Mouse (Mus musculus) intestine, embryonic 14.5 days (tissue): ENCODE measurements at regions not wholly inside any gene's neighbourhood (a gene's known extent, or its start where the extent isn't known, plus 50 kb on each side); places are given as distances from the start of the nearest gene placed in this dataset.
A peak's percentile ranks its signal among the peaks of the same experiment; 100 is the strongest.

Experiments used
- ATAC-seq: fragments of 200-750 bp; cut with Nextera tagmentation; replicated peaks from 2 replicates; pipeline ENCODE4 v1.8.0; 2017; ENCODE audit warnings: low read depth, moderate number of reproducible peaks, moderate TSS enrichment, moderate library complexity; ENCODE audit not compliant: low FRiP score, low TSS enrichment
- DNase-seq: peaks from one replicate; pipeline ENCODE4 v3.0.0-alpha.2; 2018; ENCODE audit warnings: low spot score
- H3K27ac ChIP-seq: fragments of 300-500 bp; sonication (generic); 2 replicates; pipeline ENCODE4 v1.5.1; 2014; ENCODE audit warnings: low read depth, mild to moderate bottlenecking, control low read depth
- H3K27me3 ChIP-seq: fragments of 300-500 bp; sonication (generic); replicated peaks from 2 replicates; pipeline ENCODE4 v1.6.1; 2014; ENCODE audit warnings: low read length, control low read depth; ENCODE audit not compliant: control insufficient read depth, insufficient read depth
- H3K36me3 ChIP-seq: fragments of 300-500 bp; sonication (generic); 2 replicates; pipeline ENCODE4 v1.6.1; 2014; ENCODE audit warnings: low read length, control low read depth; ENCODE audit not compliant: control insufficient read depth, insufficient read depth
- H3K4me1 ChIP-seq: fragments of 300-500 bp; sonication (generic); replicated peaks from 2 replicates; pipeline ENCODE4 v1.6.1; 2014; ENCODE audit warnings: low read length, control low read depth, mixed read lengths; ENCODE audit not compliant: control insufficient read depth, insufficient read depth
- H3K4me2 ChIP-seq: fragments of 300-500 bp; sonication (generic); 2 replicates; pipeline ENCODE4 v1.6.1; 2014; ENCODE audit warnings: low read length
- H3K4me3 ChIP-seq: fragments of 300-500 bp; sonication (generic); 2 replicates; pipeline ENCODE4 v1.5.1; 2014; ENCODE audit warnings: low read depth, low read length, control low read depth, mixed read lengths
- H3K9ac ChIP-seq: fragments of 300-500 bp; sonication (generic); 2 replicates; pipeline ENCODE4 v1.6.1; 2014; ENCODE audit warnings: mild to moderate bottlenecking, low read length
- H3K9me3 ChIP-seq: fragments of 300-500 bp; sonication (generic); 2 replicates; pipeline ENCODE4 v1.6.1; 2016; ENCODE audit warnings: low read length, control low read depth; ENCODE audit not compliant: control insufficient read depth
- WGBS: fragments of 180-500 bp; shearing (Covaris S2); extraction: QIAGEN DNeasy Blood & Tissue Kit; methylation state at CpG from one replicate; pipeline ENCODE4 v1.1.7; 2014; 5-methylcytosine and 5-hydroxymethylcytosine counted together

DNA sequence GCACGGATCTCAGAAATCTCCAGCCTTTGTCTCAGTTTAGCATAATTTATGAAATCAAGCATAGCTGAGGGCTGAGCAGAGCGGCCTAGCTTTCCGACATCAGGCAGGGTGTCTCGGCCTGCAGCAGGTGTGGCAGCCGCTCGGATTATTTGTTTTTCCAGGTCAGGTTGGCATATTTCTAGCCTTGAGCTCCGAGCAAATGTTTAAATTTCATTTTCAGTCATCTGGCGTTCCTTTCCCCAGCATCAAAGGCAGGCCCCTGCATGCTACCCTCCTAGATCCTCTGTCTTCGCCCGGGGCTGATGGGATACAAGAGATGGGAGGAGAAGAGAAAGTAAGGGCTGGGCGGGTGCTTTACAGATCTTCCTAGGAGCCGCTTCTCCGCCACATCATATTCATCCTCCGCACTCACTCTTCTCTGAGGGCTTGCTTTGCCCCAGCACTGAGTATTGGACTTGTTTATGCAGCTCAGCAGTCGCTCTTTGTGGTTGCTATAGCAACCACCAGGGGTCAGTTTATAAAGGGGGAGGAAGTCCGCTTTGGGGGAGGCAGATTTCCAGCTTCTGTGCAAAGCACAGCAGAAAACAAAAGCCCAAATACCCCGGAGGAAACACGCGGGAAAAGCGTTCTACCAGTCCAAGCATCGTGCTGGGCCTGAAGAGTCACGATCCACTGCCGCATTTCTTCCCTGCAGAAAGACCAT lies 169.0 kb downstream of the Ly86 start:
- peak overlapping the region; percentile 90 for H3K27ac ChIP-seq
- H3K4me1 ChIP-seq, result peaks cover 30% of the 10 kb centered on the region
- H3K36me3 ChIP-seq, result no peaks in the 10 kb centered on the region
- DNase-seq, result peak; percentile 74
- H3K4me3 ChIP-seq, result 0 out of 2 replicates have a peak overlapping the region, but pooled peaks have one; percentile 6
- ATAC-seq, result peak; percentile 55
- H3K9me3 ChIP-seq, result no peaks in the 10 kb centered on the region
- H3K4me2 ChIP-seq, result peak overlapping the region; percentile 41
- H3K27me3 ChIP-seq, result no peaks in the 10 kb centered on the region
- WGBS, result 7% methylated on average over 23 of the region's 23 CpGs
- H3K9ac ChIP-seq, result peak overlapping the region; percentile 40

GRCm38 (mm10) chr13:37514641-37515305 lies 169.8 kb downstream of the Ly86 start:
- Histone ChIP-seq H3K27me3 (no peaks in the 10 kb centered on the region), H3K4me1 (peaks cover 23% of the 10 kb centered on the region), H3K9me3 (no peaks in the 10 kb centered on the region), H3K36me3 (no peaks in the 10 kb centered on the region), H3K9ac (no peak overlapping the region; the same call in 1 of the 2 replicates), H3K27ac (peak overlapping the region; percentile 90), H3K4me3 (no peak overlapping the region), H3K4me2 (peak overlapping the region; percentile 41)
- 72% methylated on average over 12 of the region's 12 CpGs for WGBS
- DNase-seq (no peak), ATAC-seq (no peak)

GRCm38 (mm10) chr13:37517055-37517807 lies 172.2 kb downstream of the Ly86 start:
- no peak overlapping the region for H3K4me3 ChIP-seq
- no peaks in the 10 kb centered on the region for H3K36me3 ChIP-seq
- H3K27me3 ChIP-seq, result no peaks in the 10 kb centered on the region
- no peak for DNase-seq
- no peak overlapping the region for H3K27ac ChIP-seq
- H3K4me1 ChIP-seq, result peaks cover 18% of the 10 kb centered on the region
- no peaks in the 10 kb centered on the region for H3K9me3 ChIP-seq
- no peak for ATAC-seq
- 55% methylated on average over 14 of the region's 14 CpGs for WGBS
- no peak overlapping the region for H3K4me2 ChIP-seq
- no peak overlapping the region for H3K9ac ChIP-seq

DNA sequence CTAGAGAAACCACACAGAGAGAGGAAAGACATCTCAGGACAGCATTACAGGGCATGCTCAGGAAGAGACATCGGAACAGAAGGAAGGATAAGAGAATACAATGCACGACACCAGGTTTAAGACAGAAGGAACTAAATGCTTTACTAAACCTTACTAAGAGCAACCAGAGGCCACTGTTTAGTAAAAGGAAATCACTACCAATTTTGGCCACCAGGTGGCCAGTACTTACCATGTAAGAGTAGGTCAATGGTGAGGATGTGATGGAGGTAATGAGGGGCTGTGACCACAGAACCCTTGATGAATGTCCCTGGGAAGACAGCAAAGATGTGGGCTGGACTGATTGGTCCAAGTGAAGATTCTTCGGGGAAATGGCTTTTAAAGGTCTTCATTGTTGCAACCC lies 174.9 kb downstream of the Ly86 start:
- no peak for DNase-seq
- no peak for ATAC-seq

GRCm38 (mm10) chr13:37525097-37525726 lies 180.2 kb downstream of the Ly86 start:
- ATAC-seq (no peak), DNase-seq (no peak)
- Histone ChIP-seq H3K4me1 (no peaks in the 10 kb centered on the region), H3K9ac (no peak overlapping the region), H3K4me2 (no peak overlapping the region), H3K27ac (no peak overlapping the region), H3K9me3 (no peaks in the 10 kb centered on the region), H3K27me3 (no peaks in the 10 kb centered on the region), H3K4me3 (no peak overlapping the region), H3K36me3 (no peaks in the 10 kb centered on the region)
- WGBS, result 78% methylated on average over 15 of the region's 15 CpGs

More for the DNA sequence above, 174.9 kb downstream of the Ly86 start:
- Histone ChIP-seq H3K27me3 (no peaks in the 10 kb centered on the region), H3K36me3 (no peaks in the 10 kb centered on the region), H3K27ac (no peak overlapping the region), H3K4me3 (no peak overlapping the region), H3K4me2 (no peak overlapping the region), H3K9ac (no peak overlapping the region), H3K9me3 (no peaks in the 10 kb centered on the region), H3K4me1 (peaks cover under 1% of the 10 kb centered on the region; the same call in 1 of the 2 replicates)
- WGBS, result 78% methylated on average over 3 of the region's 3 CpGs

DNA sequence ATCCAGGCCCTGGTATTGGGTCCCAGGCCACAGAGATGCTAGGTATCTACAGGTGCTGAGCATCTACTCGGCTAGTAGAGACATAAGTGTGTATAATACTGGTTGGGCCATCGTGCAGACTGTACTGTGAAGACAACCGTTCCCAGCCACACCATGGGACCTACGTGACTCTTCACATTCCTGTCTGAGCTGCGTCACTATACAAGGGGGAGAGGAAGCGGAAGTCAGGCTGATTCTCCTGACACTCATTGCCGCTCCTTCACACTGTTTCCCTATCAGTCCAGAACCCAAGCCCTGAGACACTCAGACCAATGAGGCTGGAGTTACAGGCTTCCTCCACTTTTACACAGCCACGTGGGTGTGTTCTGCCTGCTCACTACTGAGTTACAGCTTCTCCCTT lies 181.1 kb downstream of the Ly86 start:
- H3K4me3 ChIP-seq, result no peak overlapping the region
- no peak for ATAC-seq
- WGBS, result 83% methylated on average over 8 of the region's 8 CpGs
- H3K27me3 ChIP-seq, result no peaks in the 10 kb centered on the region
- H3K4me2 ChIP-seq, result no peak overlapping the region
- H3K9ac ChIP-seq, result no peak overlapping the region
- no peak for DNase-seq
- no peaks in the 10 kb centered on the region for H3K9me3 ChIP-seq
- no peaks in the 10 kb centered on the region for H3K36me3 ChIP-seq
- H3K27ac ChIP-seq, result no peak overlapping the region
- no peaks in the 10 kb centered on the region for H3K4me1 ChIP-seq

DNA sequence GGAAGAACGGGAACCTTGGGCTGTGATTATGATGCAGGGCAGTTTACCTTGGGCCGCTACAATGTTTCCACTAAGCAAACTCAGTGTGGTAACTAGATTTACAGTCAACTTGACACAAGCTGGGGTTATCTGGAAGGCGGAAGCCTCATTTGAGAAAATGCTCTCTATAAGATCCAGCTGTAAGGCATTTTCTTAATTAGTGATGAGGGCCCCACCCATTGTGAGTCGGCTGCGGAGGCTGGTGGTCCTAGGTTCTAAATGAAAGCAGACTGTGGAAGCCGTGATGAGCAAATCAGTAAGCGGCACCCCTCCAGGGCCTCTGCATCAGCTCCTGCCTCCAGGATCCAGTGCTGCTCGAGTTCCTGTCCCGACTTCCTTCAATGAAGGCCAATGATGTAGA lies 183.4 kb downstream of the Ly86 start:
- no peak overlapping the region for H3K9ac ChIP-seq
- no peak overlapping the region for H3K27ac ChIP-seq
- no peak overlapping the region for H3K4me2 ChIP-seq
- peaks cover 3% of the 10 kb centered on the region; the same call in 1 of the 2 replicates for H3K4me1 ChIP-seq
- H3K4me3 ChIP-seq, result no peak overlapping the region
- DNase-seq (no peak), ATAC-seq (no peak)
- H3K27me3 ChIP-seq, result no peaks in the 10 kb centered on the region
- 43% methylated on average over 9 of the region's 9 CpGs for WGBS
- H3K9me3 ChIP-seq, result no peaks in the 10 kb centered on the region
- no peaks in the 10 kb centered on the region for H3K36me3 ChIP-seq

- no peak overlapping the region for H3K27ac ChIP-seq
- no peaks in the 10 kb centered on the region for H3K27me3 ChIP-seq
- peaks cover 3% of the 10 kb centered on the region; the same call in 1 of the 2 replicates for H3K4me1 ChIP-seq
- H3K36me3 ChIP-seq, result no peaks in the 10 kb centered on the region
- WGBS, result 63% methylated on average over 7 of the region's 7 CpGs
- no peak overlapping the region for H3K4me3 ChIP-seq
- DNase-seq (no peak), ATAC-seq (no peak)
- H3K4me2 ChIP-seq, result no peak overlapping the region
- H3K9ac ChIP-seq, result no peak overlapping the region
- no peaks in the 10 kb centered on the region for H3K9me3 ChIP-seq
These were observed 183.9 kb downstream of the Ly86 start for GRCm38 (mm10) chr13:37528876-37529275.
